Mouse (Mus musculus) activated CD4-positive, CD25-positive, alpha-beta regulatory T cell, adult 4 months (primary cell): Measurements from ENCODE around the gene Fam19a4. TPM values are rescaled to one million over a fixed set of nuclear protein-coding genes. Genes with fewer than 3 reads are reported as not detected.
"Not testable (repeated sequence)": the region's sequence is repeated elsewhere in the genome, so short reads cannot be mapped to it uniquely, and the experiment has no call there.

Experiments
- ATAC-seq: one replicate; pipeline ENCODE4 v1.8.0; 2017
- polyA plus RNA-seq, 2 experiments: library from polyadenylated mRNA; unstranded; fragments of 100-300 nt; shearing (Covaris generic); gene quantifications; one replicate each; pipeline ENCODE4 v1.2.1; 2017

Fam19a4 gene
- polyA plus RNA-seq, 2 experiments from 2014 or later, result 0.17 TPM; not detected in 1

GRCm38 (mm10) chr6:96944796-96945195, 115.4 kb downstream of the Fam19a4 start:
- no peak for ATAC-seq

GRCm38 (mm10) chr6:96935776-96936175, 124.4 kb downstream of the Fam19a4 start:
- ATAC-seq, result no peak

GRCm38 (mm10) chr6:96909061-96909480, 151.1 kb downstream of the Fam19a4 start:
- ATAC-seq, result no peak

- not testable (repeated sequence) for ATAC-seq
These were observed 183.1 kb downstream of the Fam19a4 start for GRCm38 (mm10) chr6:96877105-96877504.

- not testable (repeated sequence) for ATAC-seq
These were observed 183.6 kb downstream of the Fam19a4 start for GRCm38 (mm10) chr6:96876651-96877050.

- no peak for ATAC-seq
These were observed 207.1 kb downstream of the Fam19a4 start for GRCm38 (mm10) chr6:96853065-96853464.

- no peak for ATAC-seq
These were observed 216.3 kb downstream of the Fam19a4 start for GRCm38 (mm10) chr6:96843944-96844343.

GRCm38 (mm10) chr6:96840634-96841033, 219.6 kb downstream of the Fam19a4 start:
- no peak for ATAC-seq

GRCm38 (mm10) chr6:96826626-96827025, 233.6 kb downstream of the Fam19a4 start:
- no peak for ATAC-seq

- no peak for ATAC-seq
These were observed 257.2 kb downstream of the Fam19a4 start for GRCm38 (mm10) chr6:96802981-96803380.

GRCm38 (mm10) chr6:96798746-96799145, 261.5 kb downstream of the Fam19a4 start:
- no peak for ATAC-seq

GRCm38 (mm10) chr6:96797451-96797850, 262.8 kb downstream of the Fam19a4 start:
- no peak for ATAC-seq

Other genes starting within 250 kb of the Fam19a4 start
- 1 to 10 TPM; 6.5 to 7.4 TPM for gene Eogt, start 88.8 kb upstream of the Fam19a4 start, polyA plus RNA-seq
- gene Tmf1, start 118.7 kb upstream of the Fam19a4 start, polyA plus RNA-seq, result 10 to 100 TPM; 39.4 to 50.8 TPM
- 10 to 100 TPM; 34.6 to 41.3 TPM for gene Uba3, start 145.2 kb upstream of the Fam19a4 start, polyA plus RNA-seq
- gene Arl6ip5, start 150.3 kb upstream of the Fam19a4 start, polyA plus RNA-seq, result 100 to 1,000 TPM; 185 to 248 TPM
- gene Lmod3, start 192.3 kb upstream of the Fam19a4 start, polyA plus RNA-seq, result not detected